Mouse (Mus musculus) inflammation-experienced regulatory T-cells, adult 6 months (primary cell): ENCODE results near the gene Dhx57. TPM values are rescaled to one million over a fixed set of nuclear protein-coding genes. Genes with fewer than 3 reads are reported as not detected.

ENCODE experiments used
- ATAC-seq: one replicate; pipeline ENCODE4 v1.8.0; 2017
- polyA plus RNA-seq, 3 experiments: library from polyadenylated mRNA; unstranded; fragments of 100-300 nt; shearing (Covaris generic); gene quantifications; one replicate each; pipeline ENCODE4 v1.2.1; 2017

The Dhx57 gene
- polyA plus RNA-seq, 3 experiments from 2014 or later = 7.1 to 10.5 (median 7.7) TPM

DNA sequence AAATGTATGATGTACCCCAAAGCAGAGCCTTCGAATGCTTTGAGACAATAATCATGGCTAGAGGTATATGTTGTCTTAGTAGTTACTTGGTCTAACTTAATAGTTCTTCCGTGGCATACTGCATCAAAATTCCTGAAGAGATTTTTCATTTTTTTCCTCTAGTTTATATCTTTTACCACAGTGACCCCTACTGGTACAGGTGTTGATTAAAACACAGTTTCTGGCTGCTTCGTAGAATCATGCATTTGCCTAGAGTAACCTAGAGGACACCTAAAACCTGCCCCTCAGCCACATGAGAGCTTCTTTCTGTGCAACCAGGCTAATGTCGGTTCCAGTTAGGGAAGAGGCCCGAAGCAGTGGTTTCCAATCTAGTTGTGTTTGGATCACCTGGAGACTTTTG, 97.2 kb downstream of the Dhx57 start:
- peak; percentile 67 for ATAC-seq

Other genes with a start within 250 kb of the Dhx57 start
- gene Hnrnpll, start 228.1 kb downstream of the Dhx57 start, polyA plus RNA-seq = 10 to 100 TPM; 30.8 to 34.3 (median 33.4) TPM
- gene Galm, start 163.0 kb downstream of the Dhx57 start, polyA plus RNA-seq = 10 to 100 TPM; 36.2 to 50.6 (median 42.1) TPM
- gene Srsf7, start 83.2 kb downstream of the Dhx57 start, polyA plus RNA-seq = 100 to 1,000 TPM; 539 to 598 (median 556) TPM
- not detected for gene Ttc39d, start 83.0 kb downstream of the Dhx57 start, polyA plus RNA-seq
- 10 to 100 TPM; 12.7 to 17.5 (median 12.8) TPM for gene Gemin6, start 66.0 kb downstream of the Dhx57 start, polyA plus RNA-seq
- 1 to 10 TPM; 1.1 to 3.8 (median 2.1) TPM for gene Morn2, start 273 bp downstream of the Dhx57 start, polyA plus RNA-seq
- gene Arhgef33, start 16.9 kb upstream of the Dhx57 start, polyA plus RNA-seq = under 1 TPM in 1 of 3 experiments, not detected in 2; 0.95 TPM
- gene Gm10190, start 83.1 kb upstream of the Dhx57 start, polyA plus RNA-seq = not detected
- gene Sos1, start 190.0 kb upstream of the Dhx57 start, polyA plus RNA-seq = 1 to 10 TPM; 4.4 to 5.7 (median 5.6) TPM